In the genomic region with DNA sequence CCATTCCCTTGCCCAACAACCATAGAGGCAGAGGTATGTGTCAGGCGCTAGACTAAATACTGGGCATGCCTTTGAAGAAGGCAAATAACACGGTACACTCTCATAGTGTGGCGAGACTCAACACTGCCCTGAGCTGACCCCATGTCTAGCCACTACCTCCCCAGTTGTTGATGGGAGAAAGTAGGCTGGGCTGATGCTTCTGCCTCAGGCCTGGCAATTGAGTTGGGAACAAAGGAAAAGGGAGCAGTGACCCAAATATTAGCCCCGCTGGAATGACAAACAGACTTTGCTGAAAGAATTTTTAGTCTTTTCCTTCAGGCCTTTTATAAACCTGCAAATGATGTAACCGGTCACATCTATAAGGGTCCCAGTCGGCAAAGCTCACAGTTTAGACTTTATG, we compare ENCODE assay signal across 32 mouse cellular contexts.
"Had no signal": no experiment of that assay in that cellular context is flagged by ENCODE, and none has a peak within 500 bp of the region (broad histone marks: within the 10 kb centered on the region; RNA-seq: fewer than 3 reads in every experiment).

No protein-coding gene starts in this region.

- H3K4me2 ChIP-seq: limb, embryonic 12.5 days; limb, embryonic 13.5 days; limb, embryonic 15.5 days; liver, embryonic 11.5 days; liver, embryonic 12.5 days; liver, embryonic 13.5 days; liver, embryonic 15.5 days; lung, embryonic 14.5 days; lung, embryonic 15.5 days; midbrain, embryonic 11.5 days; midbrain, embryonic 12.5 days; midbrain, embryonic 13.5 days; midbrain, embryonic 15.5 days had no signal

- H3K4me3 ChIP-seq: left cerebral cortex, adult 2 months; limb, embryonic 10.5 days; limb, embryonic 12.5 days; limb, embryonic 13.5 days; limb, embryonic 15.5 days; liver, embryonic 12.5 days; liver, embryonic 13.5 days; liver, embryonic 15.5 days; lung, embryonic 15.5 days; megakaryocyte, embryonic 14.5 days; midbrain, embryonic 10.5 days; midbrain, embryonic 12.5 days; midbrain, embryonic 13.5 days; midbrain, embryonic 15.5 days; myocyte had no signal

- H3K27ac ChIP-seq: left cerebral cortex, adult 2 months; limb, embryonic 10.5 days; limb, embryonic 12.5 days; limb, embryonic 13.5 days; limb, embryonic 15.5 days; liver, embryonic 12.5 days; liver, embryonic 13.5 days; liver, embryonic 14.5 days; liver, embryonic 15.5 days; lung, embryonic 15.5 days; macrophage; midbrain, embryonic 10.5 days; midbrain, embryonic 12.5 days; midbrain, embryonic 13.5 days; midbrain, embryonic 15.5 days had no signal

- H3K9me3 ChIP-seq: limb, embryonic 10.5 days; limb, embryonic 12.5 days; limb, embryonic 13.5 days; limb, embryonic 15.5 days; liver, embryonic 15.5 days; lung, embryonic 15.5 days; megakaryocyte, embryonic 14.5 days; midbrain, embryonic 10.5 days; midbrain, embryonic 12.5 days; midbrain, embryonic 13.5 days; midbrain, embryonic 15.5 days had no signal

- DNase-seq: left cerebral cortex, postnatal 4 days; liver; liver, embryonic 13.5 days; liver, postnatal 0 days; lung, adult 18-20 months; lung, adult 2 months; lung, embryonic 14.5 days; lung, postnatal 10 days; lung, postnatal 14 days; lung, postnatal 36 days; lung, postnatal 4 days; midbrain, embryonic 14.5 days had no signal

- H3K27me3 ChIP-seq: limb, embryonic 12.5 days; limb, embryonic 13.5 days; limb, embryonic 15.5 days; liver, embryonic 12.5 days; liver, embryonic 13.5 days; liver, embryonic 15.5 days; lung, embryonic 15.5 days; megakaryocyte, embryonic 14.5 days; midbrain, embryonic 13.5 days; midbrain, embryonic 15.5 days had no signal

- H3K9ac ChIP-seq: limb, embryonic 12.5 days; limb, embryonic 13.5 days; limb, embryonic 15.5 days; liver, embryonic 12.5 days; liver, embryonic 13.5 days; liver, embryonic 14.5 days; liver, embryonic 15.5 days; liver, postnatal 0 days; lung, embryonic 14.5 days; lung, embryonic 15.5 days; midbrain, embryonic 12.5 days; midbrain, embryonic 13.5 days; midbrain, embryonic 15.5 days had no signal

- H3K4me1 ChIP-seq: limb, embryonic 12.5 days; limb, embryonic 13.5 days; limb, embryonic 15.5 days; liver, embryonic 12.5 days; liver, embryonic 13.5 days; liver, embryonic 15.5 days; lung, embryonic 15.5 days; megakaryocyte, embryonic 14.5 days; midbrain, embryonic 12.5 days; midbrain, embryonic 13.5 days; midbrain, embryonic 15.5 days had no signal

- H3K36me3 ChIP-seq: limb, embryonic 10.5 days; limb, embryonic 12.5 days; limb, embryonic 13.5 days; limb, embryonic 15.5 days; liver, embryonic 12.5 days; liver, embryonic 13.5 days; liver, embryonic 15.5 days; lung, embryonic 15.5 days; midbrain, embryonic 10.5 days; midbrain, embryonic 12.5 days had no signal

- ATAC-seq: liver, embryonic 12.5 days; liver, postnatal 0 days; lung, postnatal 0 days; midbrain, embryonic 13.5 days; midbrain, embryonic 15.5 days; midbrain, embryonic 16.5 days had no signal
